Mouse (Mus musculus): Measurements from ENCODE around the gene Olfr874. TPM values are rescaled to one million over a fixed set of nuclear protein-coding genes. Genes with fewer than 3 reads are reported as not detected.
"Not testable (repeated sequence)": the region's sequence is repeated elsewhere in the genome, so short reads cannot be mapped to it uniquely, and the experiment has no call there.

Gene Olfr874
- polyA plus RNA-seq (2016; fragmentation: Nextera tagmentation; extraction: Ambion mirVana), result not detected in 2 replicates

- no peak for DNase-seq (ENCODE audit: low spot score)
- no peaks in the 10 kb centered on the region for H3K9me3 ChIP-seq
- H3K4me1 ChIP-seq, result no peaks in the 10 kb centered on the region
- no peaks in the 10 kb centered on the region for H3K36me3 ChIP-seq (replicated peaks)
- H3K27ac ChIP-seq (replicated peaks), result no peak within 1 kb of the TSS
- H3K27me3 ChIP-seq (replicated peaks; ENCODE audit: low read depth, poor library complexity, severe bottlenecking), result no peaks in the 10 kb centered on the region
- no peak within 1 kb of the TSS for H3K4me3 ChIP-seq
These were observed at the start of gene Olfr874 for GRCm38 (mm10) chr9:37744806-37745205. Gene Olfr874 (plus strand): TSS chr9:37745106.

- H3K36me3 ChIP-seq (replicated peaks), result no peaks in the 10 kb centered on the region
- H3K27me3 ChIP-seq (replicated peaks; ENCODE audit: low read depth, poor library complexity, severe bottlenecking), result no peaks in the 10 kb centered on the region
- DNase-seq (ENCODE audit: low spot score), result no peak
- H3K4me1 ChIP-seq, result no peaks in the 10 kb centered on the region
- no peaks in the 10 kb centered on the region for H3K9me3 ChIP-seq
- 84% methylated on average over 1 of the region's 1 CpGs for WGBS
- no peak within 1 kb of the TSS for H3K4me3 ChIP-seq
- H3K27ac ChIP-seq (replicated peaks), result no peak within 1 kb of the TSS
These were observed 28.8 kb upstream of the Olfr874 start, which contains the start of gene Olfr160 for GRCm38 (mm10) chr9:37716150-37716549. Gene Olfr160 (minus strand): TSS chr9:37716250.

- Histone ChIP-seq H3K27me3 (replicated peaks; ENCODE audit: low read depth, poor library complexity, severe bottlenecking) (no peaks in the 10 kb centered on the region), H3K27ac (replicated peaks) (no peak overlapping the region), H3K4me3 (no peak overlapping the region), H3K4me1 (no peaks in the 10 kb centered on the region), H3K9me3 (no peaks in the 10 kb centered on the region), H3K36me3 (replicated peaks) (no peaks in the 10 kb centered on the region)
- 94% methylated on average over 1 of the region's 1 CpGs for WGBS
- no peak for DNase-seq (ENCODE audit: low spot score)
These were observed 10.6 kb upstream of the Olfr874 start for GRCm38 (mm10) chr9:37734310-37734709.

- Histone ChIP-seq H3K9me3 (no peaks in the 10 kb centered on the region), H3K36me3 (replicated peaks) (no peaks in the 10 kb centered on the region), H3K4me3 (no peak overlapping the region), H3K4me1 (peaks cover 9% of the 10 kb centered on the region), H3K27me3 (replicated peaks; ENCODE audit: low read depth, poor library complexity, severe bottlenecking) (no peaks in the 10 kb centered on the region), H3K27ac (replicated peaks) (peak overlapping the region; percentile 59; the same call in 1 of the 2 replicates)
- peak; percentile 12 for DNase-seq (ENCODE audit: low spot score)
- WGBS, result 28% methylated on average over 7 of the region's 7 CpGs
These were observed 5.6 kb downstream of the Olfr874 start for GRCm38 (mm10) chr9:37750319-37751075.

DNA sequence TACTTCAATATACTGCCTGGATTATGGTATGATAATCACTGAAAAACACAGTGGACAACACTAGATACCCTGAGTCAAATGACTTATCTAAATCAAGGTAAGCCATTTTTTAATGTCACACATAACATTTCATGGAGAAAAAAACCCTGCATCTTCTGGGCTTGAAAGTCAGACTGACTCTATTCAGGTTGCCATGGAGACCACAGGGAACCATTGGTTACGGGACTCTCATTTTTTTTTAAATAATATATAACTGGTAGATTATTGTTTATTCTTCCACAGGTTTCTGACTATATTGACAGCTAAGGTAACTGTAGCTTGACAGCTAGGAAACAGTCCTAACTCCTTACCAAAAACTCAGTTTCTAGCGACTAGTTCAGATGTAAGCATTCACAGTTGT lies 6.6 kb downstream of the Olfr874 start:
- WGBS, result 66% methylated on average over 2 of the region's 2 CpGs
- no peaks in the 10 kb centered on the region for H3K27me3 ChIP-seq (replicated peaks; ENCODE audit: low read depth, poor library complexity, severe bottlenecking)
- no peaks in the 10 kb centered on the region for H3K9me3 ChIP-seq
- H3K4me3 ChIP-seq, result no peak overlapping the region
- H3K36me3 ChIP-seq (replicated peaks), result no peaks in the 10 kb centered on the region
- DNase-seq (ENCODE audit: low spot score), result no peak
- peaks cover 9% of the 10 kb centered on the region for H3K4me1 ChIP-seq
- no peak overlapping the region for H3K27ac ChIP-seq (replicated peaks)

GRCm38 (mm10) chr9:37752006-37752405 lies 7.1 kb downstream of the Olfr874 start:
- Histone ChIP-seq H3K9me3 (no peaks in the 10 kb centered on the region), H3K4me3 (no peak overlapping the region), H3K36me3 (replicated peaks) (no peaks in the 10 kb centered on the region), H3K4me1 (peaks cover 9% of the 10 kb centered on the region), H3K27ac (replicated peaks) (no peak overlapping the region), H3K27me3 (replicated peaks; ENCODE audit: low read depth, poor library complexity, severe bottlenecking) (no peaks in the 10 kb centered on the region)
- WGBS, result 70% methylated on average over 4 of the region's 4 CpGs
- DNase-seq (ENCODE audit: low spot score), result no peak

- DNase-seq (ENCODE audit: low spot score), result no peak
- H3K4me3 ChIP-seq, result no peak overlapping the region
- no peaks in the 10 kb centered on the region for H3K27me3 ChIP-seq (replicated peaks; ENCODE audit: low read depth, poor library complexity, severe bottlenecking)
- H3K9me3 ChIP-seq, result no peaks in the 10 kb centered on the region
- 87% methylated on average over 2 of the region's 2 CpGs for WGBS
- no peak overlapping the region for H3K27ac ChIP-seq (replicated peaks)
- H3K4me1 ChIP-seq, result no peaks in the 10 kb centered on the region
- H3K36me3 ChIP-seq (replicated peaks), result no peaks in the 10 kb centered on the region
These were observed 16.8 kb downstream of the Olfr874 start for GRCm38 (mm10) chr9:37761728-37762127.

GRCm38 (mm10) chr9:37762541-37762940 lies 17.6 kb downstream of the Olfr874 start:
- Histone ChIP-seq H3K9me3 (no peaks in the 10 kb centered on the region), H3K4me1 (no peaks in the 10 kb centered on the region), H3K4me3 (no peak overlapping the region), H3K27me3 (replicated peaks; ENCODE audit: low read depth, poor library complexity, severe bottlenecking) (no peaks in the 10 kb centered on the region), H3K27ac (replicated peaks) (no peak overlapping the region), H3K36me3 (replicated peaks) (no peaks in the 10 kb centered on the region)
- 58% methylated on average over 2 of the region's 2 CpGs for WGBS
- DNase-seq (ENCODE audit: low spot score), result no peak

GRCm38 (mm10) chr9:37770661-37771060 lies 25.8 kb downstream of the Olfr874 start:
- DNase-seq (ENCODE audit: low spot score), result no peak
- Histone ChIP-seq H3K27me3 (replicated peaks; ENCODE audit: low read depth, poor library complexity, severe bottlenecking) (no peaks in the 10 kb centered on the region), H3K4me1 (no peaks in the 10 kb centered on the region), H3K9me3 (no peaks in the 10 kb centered on the region), H3K4me3 (no peak overlapping the region), H3K27ac (replicated peaks) (no peak overlapping the region), H3K36me3 (replicated peaks) (no peaks in the 10 kb centered on the region)
- 79% methylated on average over 2 of the region's 2 CpGs for WGBS

DNA sequence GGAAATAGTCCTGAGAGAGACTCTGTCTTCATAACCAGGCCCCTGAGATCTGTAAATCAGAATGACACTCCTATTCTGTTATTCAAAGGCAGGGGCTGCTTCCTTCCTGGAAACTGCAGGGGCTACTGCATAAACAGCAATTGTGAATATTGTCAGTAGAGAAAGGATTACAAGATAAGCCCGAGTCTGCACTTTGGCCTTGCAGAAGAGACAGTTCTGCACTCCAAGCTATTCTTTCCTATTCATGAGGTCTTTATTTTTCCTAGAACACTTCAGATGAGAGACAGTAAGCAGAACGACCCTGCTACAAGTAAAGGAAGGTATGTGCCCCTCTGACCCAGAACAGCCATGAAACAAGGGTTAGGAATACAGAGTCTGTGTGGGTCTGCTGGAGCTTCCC lies 26.9 kb downstream of the Olfr874 start, which contains the start of gene Olfr875:
Gene Olfr875 (plus strand): TSS at position 99 of the 400 bp plus-strand sequence.
- no peaks in the 10 kb centered on the region for H3K9me3 ChIP-seq
- H3K4me3 ChIP-seq, result no peak within 1 kb of the TSS
- no peaks in the 10 kb centered on the region for H3K4me1 ChIP-seq
- DNase-seq (ENCODE audit: low spot score), result no peak
- no peaks in the 10 kb centered on the region for H3K36me3 ChIP-seq (replicated peaks)
- WGBS, result 37% methylated on average over 2 of the region's 2 CpGs
- H3K27ac ChIP-seq (replicated peaks), result no peak within 1 kb of the TSS
- no peaks in the 10 kb centered on the region for H3K27me3 ChIP-seq (replicated peaks; ENCODE audit: low read depth, poor library complexity, severe bottlenecking)

DNA sequence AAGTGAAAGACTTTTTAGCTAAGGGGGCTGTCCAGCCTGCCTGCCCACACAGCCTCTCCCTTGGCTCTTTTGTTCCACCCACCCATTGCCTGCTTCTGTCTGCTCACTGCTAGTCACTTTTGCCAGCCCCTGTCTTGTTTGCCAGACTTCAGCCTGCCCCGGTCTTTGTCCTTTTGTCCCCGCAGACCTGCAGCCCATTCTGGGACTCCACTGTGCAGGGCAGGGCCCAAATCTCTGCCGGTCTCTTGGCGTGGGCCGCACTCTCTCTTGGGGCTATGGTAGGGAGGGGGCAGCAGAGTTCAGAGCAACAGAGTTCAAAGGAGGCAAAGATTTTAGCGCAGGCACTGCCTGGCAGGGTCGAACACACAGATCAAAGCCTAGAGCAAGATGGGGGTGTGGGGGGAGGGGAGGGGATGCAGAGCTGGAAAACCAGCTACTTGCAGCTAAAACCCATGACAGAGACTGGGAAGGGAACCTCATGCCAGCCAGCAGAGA lies 37.9 kb downstream of the Olfr874 start:
- peak overlapping the region; percentile 93 for H3K27ac ChIP-seq (replicated peaks)
- no peaks in the 10 kb centered on the region for H3K9me3 ChIP-seq
- WGBS, result under 1% methylated on average over 7 of the region's 7 CpGs
- H3K4me3 ChIP-seq, result peak overlapping the region; percentile 48
- DNase-seq (ENCODE audit: low spot score), result peak; percentile 77
- peaks cover 14% of the 10 kb centered on the region for H3K4me1 ChIP-seq
- H3K27me3 ChIP-seq (replicated peaks; ENCODE audit: low read depth, poor library complexity, severe bottlenecking), result no peaks in the 10 kb centered on the region
- H3K36me3 ChIP-seq (replicated peaks), result no peaks in the 10 kb centered on the region

GRCm38 (mm10) chr9:37783394-37784387 lies 38.8 kb downstream of the Olfr874 start:
- not testable (repeated sequence) for H3K9me3 ChIP-seq; H3K36me3 ChIP-seq (replicated peaks); H3K27me3 ChIP-seq (replicated peaks; ENCODE audit: low read depth, poor library complexity, severe bottlenecking)
- DNase-seq (ENCODE audit: low spot score), result peak; percentile 46
- Histone ChIP-seq H3K27ac (replicated peaks) (peak overlapping the region; percentile 93), H3K4me1 (peaks cover 14% of the 10 kb centered on the region), H3K4me3 (peak overlapping the region; percentile 48; the same call in 1 of the 2 replicates)
- 60% methylated on average over 11 of the region's 15 CpGs for WGBS
